Mouse (Mus musculus): ENCODE results near the gene Dapk3. TPM values are rescaled to one million over a fixed set of nuclear protein-coding genes. Genes with fewer than 3 reads are reported as not detected.

Dapk3 gene
- polyA plus RNA-seq, 1 experiment, result 228 TPM

GRCm38 (mm10) chr10:81189821-81190220 lies 7.0 kb downstream of the Dapk3 start:
- Histone ChIP-seq H3K4me3 (ENCODE audit: low read depth, low read length) (no peak overlapping the region), H3K36me3 (ENCODE audit: control insufficient read depth, insufficient read depth, low read length) (peaks cover 21% of the 10 kb centered on the region), H3K4me1 (ENCODE audit: control insufficient read depth, insufficient read depth, insufficient read length, low read length) (peaks cover 18% of the 10 kb centered on the region), H3K27me3 (ENCODE audit: control insufficient read depth, insufficient read depth, low read length) (0 out of 2 replicates have a peak, but pooled peaks cover 4% of the 10 kb centered on the region), H3K27ac (ENCODE audit: insufficient read depth, low read depth, low read length) (no peak overlapping the region)
- 89% methylated on average over 26 of the region's 26 CpGs for WGBS
- TF ChIP-seq CTCF (IDR thresholded peaks at IDR 0.05; ENCODE audit: extremely low read depth, insufficient read length, insufficient replicate concordance, low read depth, low read length) (no peak), POLR2A (IDR thresholded peaks at IDR 0.05; ENCODE audit: low read depth, low read length) (no peak)

- Histone ChIP-seq H3K27ac (ENCODE audit: insufficient read depth, low read depth, low read length) (no peak overlapping the region), H3K36me3 (ENCODE audit: control insufficient read depth, insufficient read depth, low read length) (peaks cover 16% of the 10 kb centered on the region), H3K27me3 (ENCODE audit: control insufficient read depth, insufficient read depth, low read length) (0 out of 2 replicates have a peak, but pooled peaks cover 4% of the 10 kb centered on the region), H3K4me1 (ENCODE audit: control insufficient read depth, insufficient read depth, insufficient read length, low read length) (peaks cover 20% of the 10 kb centered on the region), H3K4me3 (ENCODE audit: low read depth, low read length) (no peak overlapping the region)
- 76% methylated on average over 31 of the region's 31 CpGs for WGBS
- TF ChIP-seq POLR2A (IDR thresholded peaks at IDR 0.05; ENCODE audit: low read depth, low read length), result no peak
- peak; percentile 35; the same call in 1 of the 2 replicates for TF ChIP-seq CTCF (IDR thresholded peaks at IDR 0.05; ENCODE audit: extremely low read depth, insufficient read length, insufficient replicate concordance, low read depth, low read length)
These were observed 7.6 kb downstream of the Dapk3 start for GRCm38 (mm10) chr10:81190236-81190911.

- peak; percentile 31; the same call in 1 of the 2 replicates for TF ChIP-seq CTCF (IDR thresholded peaks at IDR 0.05; ENCODE audit: extremely low read depth, insufficient read length, insufficient replicate concordance, low read depth, low read length)
- TF ChIP-seq POLR2A (IDR thresholded peaks at IDR 0.05; ENCODE audit: low read depth, low read length), result no peak
- H3K27me3 ChIP-seq (ENCODE audit: control insufficient read depth, insufficient read depth, low read length), result 0 out of 2 replicates have a peak, but pooled peaks cover 4% of the 10 kb centered on the region
- peaks cover 15% of the 10 kb centered on the region; the same call in 1 of the 2 replicates for H3K36me3 ChIP-seq (ENCODE audit: control insufficient read depth, insufficient read depth, low read length)
- H3K4me3 ChIP-seq (ENCODE audit: low read depth, low read length), result no peak overlapping the region
- no peak overlapping the region for H3K27ac ChIP-seq (ENCODE audit: insufficient read depth, low read depth, low read length)
- H3K4me1 ChIP-seq (ENCODE audit: control insufficient read depth, insufficient read depth, insufficient read length, low read length), result peaks cover 23% of the 10 kb centered on the region
- WGBS, result 59% methylated on average over 6 of the region's 6 CpGs
These were observed 8.1 kb downstream of the Dapk3 start for GRCm38 (mm10) chr10:81190912-81191321.

GRCm38 (mm10) chr10:81191342-81191982 lies 8.7 kb downstream of the Dapk3 start:
- Histone ChIP-seq H3K36me3 (ENCODE audit: control insufficient read depth, insufficient read depth, low read length) (peaks cover 15% of the 10 kb centered on the region; the same call in 1 of the 2 replicates), H3K4me1 (ENCODE audit: control insufficient read depth, insufficient read depth, insufficient read length, low read length) (peaks cover 23% of the 10 kb centered on the region), H3K27me3 (ENCODE audit: control insufficient read depth, insufficient read depth, low read length) (0 out of 2 replicates have a peak, but pooled peaks cover 4% of the 10 kb centered on the region), H3K27ac (ENCODE audit: insufficient read depth, low read depth, low read length) (no peak overlapping the region), H3K4me3 (ENCODE audit: low read depth, low read length) (no peak overlapping the region)
- TF ChIP-seq CTCF (IDR thresholded peaks at IDR 0.05; ENCODE audit: extremely low read depth, insufficient read length, insufficient replicate concordance, low read depth, low read length), result no peak
- no peak for TF ChIP-seq POLR2A (IDR thresholded peaks at IDR 0.05; ENCODE audit: low read depth, low read length)
- 80% methylated on average over 18 of the region's 18 CpGs for WGBS

- 1% methylated on average over 92 of the region's 93 CpGs for WGBS
- TF ChIP-seq POLR2A (IDR thresholded peaks at IDR 0.05; ENCODE audit: low read depth, low read length), result no peak
- Histone ChIP-seq H3K4me3 (ENCODE audit: low read depth, low read length) (peak overlapping the region; percentile 71), H3K27ac (ENCODE audit: insufficient read depth, low read depth, low read length) (peak overlapping the region; percentile 79), H3K27me3 (ENCODE audit: control insufficient read depth, insufficient read depth, low read length) (0 out of 2 replicates have a peak, but pooled peaks cover 4% of the 10 kb centered on the region), H3K4me1 (ENCODE audit: control insufficient read depth, insufficient read depth, insufficient read length, low read length) (peaks cover 23% of the 10 kb centered on the region), H3K36me3 (ENCODE audit: control insufficient read depth, insufficient read depth, low read length) (peaks cover 11% of the 10 kb centered on the region; the same call in 1 of the 2 replicates)
These were observed 9.6 kb downstream of the Dapk3 start for GRCm38 (mm10) chr10:81192270-81192967.

GRCm38 (mm10) chr10:81192968-81193501 lies 10.2 kb downstream of the Dapk3 start:
- Histone ChIP-seq H3K4me1 (ENCODE audit: control insufficient read depth, insufficient read depth, insufficient read length, low read length) (peaks cover 23% of the 10 kb centered on the region), H3K36me3 (ENCODE audit: control insufficient read depth, insufficient read depth, low read length) (peaks cover 9% of the 10 kb centered on the region; the same call in 1 of the 2 replicates), H3K27me3 (ENCODE audit: control insufficient read depth, insufficient read depth, low read length) (0 out of 2 replicates have a peak, but pooled peaks cover 4% of the 10 kb centered on the region), H3K27ac (ENCODE audit: insufficient read depth, low read depth, low read length) (peak overlapping the region; percentile 61), H3K4me3 (ENCODE audit: low read depth, low read length) (peak overlapping the region; percentile 71)
- WGBS, result 2% methylated on average over 19 of the region's 19 CpGs
- TF ChIP-seq CTCF (IDR thresholded peaks at IDR 0.05; ENCODE audit: extremely low read depth, insufficient read length, insufficient replicate concordance, low read depth, low read length) (no peak), POLR2A (IDR thresholded peaks at IDR 0.05; ENCODE audit: low read depth, low read length) (no peak)
